Mouse (Mus musculus): Measurements from ENCODE around the gene 4930503E14Rik. TPM values are rescaled to one million over a fixed set of nuclear protein-coding genes. Genes with fewer than 3 reads are reported as not detected.
"Not testable (repeated sequence)": the region's sequence is repeated elsewhere in the genome, so short reads cannot be mapped to it uniquely, and the experiment has no call there.

Gene 4930503E14Rik
- polyA plus RNA-seq (2014; fragmentation: Nextera tagmentation; extraction: Ambion mirVana) = not detected in 2 replicates

DNA sequence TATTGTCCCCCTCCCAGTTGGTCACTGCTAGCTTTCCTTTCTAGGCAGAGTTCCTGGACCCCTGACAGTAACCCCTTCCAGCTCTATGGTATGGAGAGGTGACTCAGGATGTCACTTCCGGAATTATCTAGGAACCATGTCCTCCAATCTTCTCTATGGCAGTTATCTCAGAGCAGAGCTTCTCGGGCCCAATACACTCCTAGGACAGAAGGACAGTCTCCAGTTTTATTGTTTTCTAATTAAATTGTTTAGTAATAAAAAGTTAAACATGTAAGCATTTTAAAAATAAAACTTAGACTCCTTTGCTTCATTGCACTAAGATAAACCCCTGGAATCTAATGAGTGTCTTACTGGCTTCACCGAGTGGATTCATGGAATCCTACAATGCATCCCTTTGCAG lies at the start of gene 4930503E14Rik:
Gene 4930503E14Rik, minus strand, starts transcription at position 101 of the 400 bp plus-strand sequence.
- not testable (repeated sequence) for H3K4me3 ChIP-seq (replicated peaks; ENCODE audit: low read length); ATAC-seq (ENCODE audit: low FRiP score)
- 91% methylated on average over 3 of the region's 3 CpGs for WGBS

GRCm38 (mm10) chr14:44248039-44248438 lies 35.0 kb upstream of the 4930503E14Rik start:
- Histone ChIP-seq H3K27ac (no peak overlapping the region), H3K4me1 (replicated peaks; ENCODE audit: control insufficient read depth, insufficient read depth, low read length) (no peaks in the 10 kb centered on the region), H3K9ac (no peak overlapping the region), H3K4me3 (replicated peaks; ENCODE audit: low read length) (no peak overlapping the region), H3K4me2 (replicated peaks) (no peak overlapping the region), H3K36me3 (replicated peaks; ENCODE audit: control insufficient read depth, insufficient read depth) (no peaks in the 10 kb centered on the region), H3K9me3 (ENCODE audit: control insufficient read depth, low read length) (no peaks in the 10 kb centered on the region), H3K27me3 (ENCODE audit: control insufficient read depth, insufficient read depth, low read length) (no peaks in the 10 kb centered on the region)
- ATAC-seq (ENCODE audit: low FRiP score) (peak; percentile 43; the same call in 1 of the 2 replicates), DNase-seq (ENCODE audit: low spot score) (no peak)
- 94% methylated on average over 16 of the region's 16 CpGs for whole genome bisulfite sequencing

More for the DNA sequence above, at the start of gene 4930503E14Rik:
- H3K36me3 ChIP-seq (replicated peaks; ENCODE audit: control insufficient read depth, insufficient read depth); H3K4me1 ChIP-seq (replicated peaks; ENCODE audit: control insufficient read depth, insufficient read depth, low read length); H3K27ac ChIP-seq; H3K4me2 ChIP-seq (replicated peaks); H3K9me3 ChIP-seq (ENCODE audit: control insufficient read depth, low read length); DNase-seq (ENCODE audit: low spot score); H3K9ac ChIP-seq; H3K27me3 ChIP-seq (ENCODE audit: control insufficient read depth, insufficient read depth, low read length): not testable (repeated sequence)

GRCm38 (mm10) chr14:44197361-44197760 lies 15.7 kb downstream of the 4930503E14Rik start, which contains the start of gene Gm8212:
Gene Gm8212, plus strand, starts transcription at chr14:44197661.
- H3K4me2 ChIP-seq (replicated peaks); H3K27me3 ChIP-seq (ENCODE audit: control insufficient read depth, insufficient read depth, low read length); H3K9me3 ChIP-seq (ENCODE audit: control insufficient read depth, low read length); H3K4me3 ChIP-seq (replicated peaks; ENCODE audit: low read length); H3K27ac ChIP-seq; ATAC-seq (ENCODE audit: low FRiP score); H3K36me3 ChIP-seq (replicated peaks; ENCODE audit: control insufficient read depth, insufficient read depth); H3K9ac ChIP-seq; H3K4me1 ChIP-seq (replicated peaks; ENCODE audit: control insufficient read depth, insufficient read depth, low read length); DNase-seq (ENCODE audit: low spot score): not testable (repeated sequence)
- 100% methylated on average over 1 of the region's 3 CpGs for WGBS

DNA sequence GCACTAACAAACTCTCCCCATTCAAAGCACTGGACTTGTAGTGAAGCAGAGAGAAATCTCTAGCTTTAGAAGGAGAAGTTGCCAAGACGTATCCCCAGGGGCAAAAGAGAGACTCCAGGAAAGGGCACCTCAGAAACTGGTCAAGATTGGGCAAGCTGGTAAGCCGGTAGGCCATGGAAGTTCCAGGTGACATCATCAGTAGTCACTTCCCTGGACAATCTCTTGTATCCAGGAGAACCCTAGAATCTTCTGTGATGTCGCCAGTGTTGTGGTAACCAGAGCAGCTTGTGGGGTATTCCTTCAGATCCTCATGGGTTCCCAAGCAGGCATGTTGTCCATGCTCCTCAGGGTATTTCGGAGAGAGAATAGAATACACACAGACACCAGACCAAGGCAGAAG lies 89.5 kb downstream of the 4930503E14Rik start, which contains the start of gene Gm3327:
Gene Gm3327, plus strand, starts transcription at position 301 of the 400 bp plus-strand sequence.
- ATAC-seq (ENCODE audit: low FRiP score); H3K4me1 ChIP-seq (replicated peaks; ENCODE audit: control insufficient read depth, insufficient read depth, low read length); H3K9ac ChIP-seq; H3K27ac ChIP-seq; DNase-seq (ENCODE audit: low spot score); H3K36me3 ChIP-seq (replicated peaks; ENCODE audit: control insufficient read depth, insufficient read depth); H3K9me3 ChIP-seq (ENCODE audit: control insufficient read depth, low read length); H3K4me3 ChIP-seq (replicated peaks; ENCODE audit: low read length); H3K4me2 ChIP-seq (replicated peaks); H3K27me3 ChIP-seq (ENCODE audit: control insufficient read depth, insufficient read depth, low read length): not testable (repeated sequence)
- WGBS = 91% methylated on average over 3 of the region's 4 CpGs

Other genes starting within 250 kb of the 4930503E14Rik start
- not detected in 2 replicates for gene Ang6, start 211.0 kb downstream of the 4930503E14Rik start, polyA plus RNA-seq (2014; fragmentation: Nextera tagmentation; extraction: Ambion mirVana)
- gene Ear2, start 110.6 kb downstream of the 4930503E14Rik start, polyA plus RNA-seq (2014; fragmentation: Nextera tagmentation; extraction: Ambion mirVana) = not detected in 2 replicates
- gene Gm3327, start 89.4 kb downstream of the 4930503E14Rik start, polyA plus RNA-seq (2014; fragmentation: Nextera tagmentation; extraction: Ambion mirVana) = not detected in 2 replicates
- gene Gm8212, start 15.6 kb downstream of the 4930503E14Rik start, polyA plus RNA-seq (2014; fragmentation: Nextera tagmentation; extraction: Ambion mirVana) = not detected in 2 replicates
- gene Gm8220, start 72.3 kb upstream of the 4930503E14Rik start, polyA plus RNA-seq (2014; fragmentation: Nextera tagmentation; extraction: Ambion mirVana) = not detected in 2 replicates
- not detected in 2 replicates for gene Gm5930, start 125.3 kb upstream of the 4930503E14Rik start, polyA plus RNA-seq (2014; fragmentation: Nextera tagmentation; extraction: Ambion mirVana)
- gene Gm8229, start 152.1 kb upstream of the 4930503E14Rik start, polyA plus RNA-seq (2014; fragmentation: Nextera tagmentation; extraction: Ambion mirVana) = 0.16 TPM in 1 of 2 replicates, not detected in the other
- gene Gm3371, start 197.4 kb upstream of the 4930503E14Rik start, polyA plus RNA-seq (2014; fragmentation: Nextera tagmentation; extraction: Ambion mirVana) = not detected in 2 replicates
- not detected in 2 replicates for gene Gm8232, start 220.4 kb upstream of the 4930503E14Rik start, polyA plus RNA-seq (2014; fragmentation: Nextera tagmentation; extraction: Ambion mirVana)

Measured in hindbrain, embryonic 14.5 days (tissue).